Mouse (Mus musculus): ENCODE measurements at regions not wholly inside any gene's neighbourhood (a gene's known extent, or its start where the extent isn't known, plus 50 kb on each side); places are given as distances from the start of the nearest gene placed in this dataset.

DNA sequence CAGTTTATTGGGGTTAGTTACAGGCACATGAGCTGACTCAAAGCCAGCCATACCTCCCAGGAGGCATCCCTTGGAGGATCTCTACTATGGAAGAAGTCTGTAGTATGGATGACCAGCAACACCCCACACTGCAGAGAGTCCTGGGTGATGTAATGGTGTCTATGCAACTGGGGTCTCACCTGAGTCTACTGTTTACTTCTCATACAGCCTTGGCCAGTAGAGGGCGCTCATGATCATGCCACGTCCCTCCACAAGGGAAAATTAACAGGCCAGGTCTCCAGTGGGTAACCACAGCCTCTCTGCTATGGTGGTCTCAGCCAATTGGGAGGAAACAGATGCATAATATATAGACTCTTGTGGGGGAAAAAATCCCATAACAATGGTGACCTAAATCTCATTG lies 111.7 kb downstream of the Cdh26 start:
- peak; percentile 45 for DNase-seq

DNA sequence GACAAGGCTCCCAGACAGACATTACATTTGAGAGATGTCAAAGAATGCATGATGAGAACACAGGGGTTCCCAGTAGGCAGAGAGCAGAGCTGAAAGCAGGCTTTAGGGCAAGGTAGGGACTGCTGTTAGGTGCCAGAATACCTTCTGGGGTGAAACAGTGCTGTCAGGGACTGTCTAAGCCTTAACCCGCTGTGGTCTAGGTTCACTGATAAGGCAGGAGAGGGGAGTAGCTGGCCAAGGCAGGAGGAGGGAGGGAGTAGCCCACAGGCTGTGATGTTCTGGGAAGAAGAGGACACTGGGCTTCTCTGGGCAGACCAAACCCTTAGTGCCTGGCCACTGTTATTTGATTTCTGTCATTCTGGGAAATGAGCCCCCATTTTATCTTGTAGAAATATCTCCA lies 114.1 kb downstream of the Cdh26 start:
- no peak for DNase-seq

DNA sequence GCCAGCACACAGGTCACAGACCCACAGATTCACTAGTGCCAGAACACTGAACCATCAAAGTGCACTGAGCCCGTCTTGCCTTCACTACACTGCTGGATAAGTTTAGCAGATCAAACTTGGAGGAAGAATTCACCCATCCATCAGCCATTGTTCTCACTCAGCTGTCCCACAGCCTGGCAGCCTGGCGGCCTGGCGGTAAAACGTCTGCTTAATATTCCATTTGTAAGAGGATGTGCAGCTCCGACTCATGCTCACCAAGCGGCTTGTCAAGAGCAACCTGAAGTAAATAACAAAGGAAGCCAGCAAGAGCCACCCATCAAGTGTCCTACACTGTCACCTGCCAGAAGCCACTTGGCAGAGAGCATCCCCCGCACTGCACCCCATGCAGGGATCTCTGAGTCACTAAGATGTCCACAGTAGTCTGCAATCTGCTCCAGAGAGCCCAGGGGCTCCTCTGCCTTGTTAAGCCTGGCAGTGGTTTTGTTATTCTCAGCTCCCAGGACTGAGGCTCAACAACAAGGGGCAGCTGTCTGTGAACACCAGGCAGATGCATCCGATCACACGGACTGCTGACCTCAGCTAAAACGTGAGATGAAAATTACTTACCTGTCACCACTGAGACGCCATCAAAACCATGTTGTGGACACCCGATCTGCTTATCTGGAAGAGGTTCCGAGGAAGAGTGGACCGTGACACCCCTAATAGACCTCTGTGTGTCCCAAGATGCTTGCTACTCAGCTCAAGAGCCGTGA lies 115.4 kb downstream of the Cdh26 start:
- no peak for DNase-seq

DNA sequence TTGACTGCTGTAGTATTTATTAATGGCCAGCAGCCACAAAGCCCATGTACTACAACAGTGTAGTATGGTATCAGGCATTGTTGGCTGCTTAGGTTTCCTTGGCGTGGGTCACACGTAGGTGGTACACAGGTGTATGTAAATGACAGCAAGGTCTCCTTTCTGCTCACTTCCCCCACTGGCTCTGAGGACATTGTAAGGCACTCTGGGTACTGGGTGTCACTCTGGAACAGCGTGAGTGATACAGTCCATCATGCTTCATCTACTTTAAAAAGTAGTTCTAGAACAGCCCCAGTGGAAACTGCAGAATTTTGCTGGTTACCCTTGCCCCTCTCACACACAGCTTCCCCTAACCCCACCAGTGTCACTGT lies 116.0 kb downstream of the Cdh26 start:
- no peak for DNase-seq

DNA sequence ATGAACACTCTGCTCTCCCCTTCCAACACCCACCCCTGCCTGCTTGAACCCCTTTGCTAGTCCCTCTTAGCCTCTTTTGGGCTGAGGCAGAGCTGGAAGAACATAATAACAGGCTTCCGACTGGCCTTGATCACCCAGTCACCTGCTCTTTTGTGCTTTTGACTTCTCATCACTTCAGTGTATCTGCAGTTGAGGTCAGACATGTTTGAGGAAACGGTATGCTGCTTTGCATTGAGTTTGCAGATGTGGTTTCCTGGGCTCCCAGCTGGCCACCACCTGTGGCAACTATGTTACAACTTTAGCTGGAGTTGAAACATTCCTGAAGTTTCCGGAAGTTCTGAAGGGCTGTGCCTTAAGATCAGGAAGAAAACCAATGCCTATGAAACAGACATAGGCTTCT lies 116.6 kb downstream of the Cdh26 start:
- no peak for DNase-seq

DNA sequence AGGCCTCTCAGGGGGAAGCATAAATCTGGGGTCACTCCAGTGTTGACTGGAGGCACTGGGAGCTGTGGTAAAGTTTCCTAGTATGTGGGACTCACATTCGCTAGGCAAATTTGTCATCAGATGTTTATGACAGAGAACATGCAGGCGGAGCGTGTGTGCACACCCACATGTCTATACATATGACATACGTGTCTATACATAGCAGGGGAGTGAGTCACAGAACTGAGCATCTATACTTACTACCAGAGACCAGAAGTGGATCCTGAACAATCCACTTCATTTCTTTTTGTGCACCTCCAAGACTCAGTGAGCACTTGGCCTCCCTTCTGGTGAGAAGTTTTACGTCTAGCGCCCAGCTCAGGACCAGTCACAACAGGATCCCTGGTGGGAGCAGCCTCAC lies 118.6 kb downstream of the Cdh26 start:
- no peak for DNase-seq

DNA sequence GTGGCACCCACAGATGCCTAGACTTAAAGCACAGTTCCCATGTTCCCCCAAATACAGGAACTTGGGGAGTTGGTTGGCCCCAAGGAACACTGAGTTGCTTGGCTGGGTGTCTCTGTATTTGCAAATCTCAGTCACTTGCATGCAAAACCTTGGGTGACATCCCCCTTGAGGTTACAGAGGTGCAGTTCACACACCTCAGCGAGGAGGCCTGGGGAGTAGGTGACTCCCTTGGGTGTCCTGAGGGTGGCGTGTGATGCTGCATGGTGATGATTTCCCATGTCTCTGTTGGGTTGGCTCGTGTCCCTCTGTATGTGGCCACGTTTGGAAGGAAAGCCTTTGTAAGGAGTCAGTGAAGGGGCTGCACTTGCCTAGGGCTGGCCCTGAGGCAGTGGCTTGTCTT lies 123.4 kb downstream of the Cdh26 start:
- DNase-seq: no peak

DNA sequence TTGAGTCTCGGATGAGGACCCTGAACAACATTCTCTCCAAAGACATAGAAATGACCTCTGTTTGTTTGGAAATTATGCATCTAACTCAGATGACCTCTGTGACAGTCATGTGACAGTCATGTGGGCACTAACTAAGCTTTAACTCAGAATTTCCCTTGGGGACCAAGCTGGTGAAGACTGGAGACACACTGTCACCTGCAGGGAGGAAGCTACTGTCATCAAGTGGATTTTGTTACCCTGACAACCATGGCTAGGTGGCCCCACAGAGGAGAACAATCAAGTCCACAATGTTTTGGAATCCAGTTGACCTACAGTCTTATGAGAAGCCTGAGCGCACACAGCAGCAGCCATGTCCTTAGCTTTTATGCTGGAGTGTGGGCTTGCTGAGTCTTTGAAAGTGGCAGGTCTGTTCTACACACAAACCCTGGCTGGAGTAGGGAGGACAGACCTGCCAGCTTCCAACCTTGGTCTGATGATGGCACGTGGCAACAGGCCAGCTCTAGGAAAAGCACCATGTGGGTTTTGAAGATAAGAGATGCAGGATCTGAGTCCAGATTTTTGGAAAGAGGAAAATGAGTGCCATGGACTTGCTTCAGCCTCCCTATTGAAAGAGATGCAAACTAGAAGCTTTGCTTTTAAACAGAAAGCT lies 125.5 kb downstream of the Cdh26 start:
- DNase-seq: peak; percentile 12

DNA sequence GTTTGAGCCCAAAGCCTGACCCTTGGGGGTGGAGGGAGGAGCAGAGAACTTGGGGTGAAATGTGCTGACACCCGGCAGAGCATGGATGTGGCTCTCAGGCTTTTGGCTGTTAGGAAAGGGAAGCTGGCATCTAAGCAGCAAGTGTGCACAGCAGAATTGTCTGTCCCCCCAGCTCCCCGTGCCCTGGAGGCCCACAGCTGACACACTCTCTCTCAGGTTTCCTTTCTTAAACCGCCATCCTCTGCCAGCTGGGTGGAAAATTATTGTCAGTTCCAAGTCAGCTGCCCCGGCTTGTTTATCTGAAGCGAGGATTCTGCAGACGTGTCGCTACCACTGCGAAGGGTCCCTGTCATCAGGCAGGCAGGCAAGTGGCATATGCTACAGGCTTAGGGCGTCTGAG lies 127.6 kb downstream of the Cdh26 start:
- peak; percentile 48 for DNase-seq

DNA sequence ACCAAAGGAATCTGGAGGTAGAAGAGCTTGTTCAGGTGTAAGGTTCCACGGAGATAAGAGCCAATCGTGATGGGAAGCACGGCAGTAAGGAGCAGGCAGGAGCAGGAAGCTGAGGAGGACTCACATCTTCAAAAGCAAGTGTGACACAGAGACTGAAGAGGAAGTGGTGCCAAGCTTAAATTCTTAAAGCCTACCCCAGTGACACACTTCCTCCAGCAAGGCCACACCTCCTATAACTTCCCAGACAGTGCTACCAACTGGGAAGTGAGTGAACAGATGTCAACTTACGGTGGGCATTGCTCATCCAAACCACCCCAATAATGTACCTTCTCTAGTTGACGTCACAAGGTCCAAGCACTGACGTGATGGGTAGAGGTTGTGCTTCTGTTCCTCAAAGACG lies 133.0 kb downstream of the Cdh26 start:
- DNase-seq: no peak

DNA sequence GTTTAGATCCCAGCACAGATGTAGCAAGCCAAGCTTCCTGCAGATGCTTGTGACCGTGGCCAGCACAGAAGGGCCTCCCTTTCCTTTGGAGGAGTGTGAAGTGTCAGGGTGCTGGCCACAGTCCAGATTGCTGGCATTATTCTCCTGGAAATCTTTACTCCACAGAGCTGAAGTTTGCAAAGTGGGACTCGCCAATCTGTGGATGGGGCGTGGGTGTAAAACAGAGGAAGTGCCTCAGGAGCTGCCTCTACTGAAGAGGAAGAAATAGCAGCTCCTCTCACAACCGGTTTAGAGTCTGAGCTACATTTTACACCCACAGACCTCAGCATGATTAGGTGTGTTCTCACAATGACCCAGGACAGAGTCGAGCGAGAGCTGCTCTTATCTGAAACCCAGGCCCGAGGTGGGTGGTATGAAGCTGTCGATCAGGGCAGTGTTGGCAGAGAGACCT lies 135.1 kb downstream of the Cdh26 start:
- peak; percentile 37 for DNase-seq

DNA sequence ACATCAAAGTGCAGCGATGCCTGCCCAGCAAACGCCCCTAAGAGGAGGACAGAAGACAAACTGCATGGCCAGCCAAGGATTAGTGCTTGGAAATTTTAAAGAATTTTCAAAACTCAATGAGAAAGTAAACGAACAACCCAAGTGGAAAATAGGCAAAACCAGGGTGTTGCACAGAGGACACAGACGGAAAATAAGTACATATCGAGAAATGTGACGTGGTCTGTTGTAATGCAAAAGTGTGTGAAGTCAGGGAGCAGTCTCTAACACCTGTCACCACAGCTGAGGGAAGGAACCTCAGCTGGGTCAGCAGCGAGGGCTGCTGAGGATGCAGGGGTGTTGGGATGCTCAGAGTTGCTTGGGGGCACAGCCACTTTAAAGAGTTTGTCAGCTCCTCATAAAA lies 137.2 kb downstream of the Cdh26 start:
- DNase-seq: no peak

DNA sequence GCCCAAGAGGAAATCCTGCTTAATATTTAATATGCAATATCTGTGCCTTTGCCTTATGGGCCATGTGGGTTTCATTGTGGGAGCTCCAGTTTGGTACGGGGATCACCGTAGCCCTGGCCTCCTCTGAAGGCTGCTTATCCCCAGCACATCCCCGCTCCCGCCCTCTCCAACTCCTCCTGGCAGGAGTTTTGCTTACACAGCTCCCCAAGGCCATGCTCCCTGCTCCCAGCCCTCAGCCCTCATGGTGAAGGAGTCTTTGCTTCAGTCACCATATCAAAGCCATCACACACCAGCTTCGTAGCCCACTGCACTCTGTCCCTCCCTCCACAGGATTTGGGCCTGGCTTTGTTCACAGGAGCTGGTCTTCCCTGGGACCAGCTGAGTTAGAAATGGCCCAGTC lies 142.0 kb downstream of the Cdh26 start:
- no peak for DNase-seq

DNA sequence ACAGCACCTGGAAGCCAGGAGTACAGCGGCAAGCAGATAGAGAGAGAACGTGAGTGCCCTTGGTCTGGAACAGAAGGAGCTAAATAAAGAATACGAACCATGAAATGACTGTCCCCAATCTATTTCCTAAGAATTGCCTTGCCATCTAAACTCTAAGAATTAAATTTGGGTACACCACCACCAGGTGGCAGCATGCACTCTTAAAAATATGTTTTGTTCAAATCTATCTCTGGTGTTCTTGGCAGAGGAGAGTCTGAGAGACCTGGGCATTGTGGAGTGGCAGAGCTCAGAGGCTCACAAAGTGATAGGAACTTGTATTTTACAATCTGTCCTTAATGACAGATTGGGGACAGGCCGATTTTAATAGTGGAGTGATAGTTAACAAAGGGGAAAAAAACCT lies 144.5 kb downstream of the Cdh26 start:
- DNase-seq: peak; percentile 79

DNA sequence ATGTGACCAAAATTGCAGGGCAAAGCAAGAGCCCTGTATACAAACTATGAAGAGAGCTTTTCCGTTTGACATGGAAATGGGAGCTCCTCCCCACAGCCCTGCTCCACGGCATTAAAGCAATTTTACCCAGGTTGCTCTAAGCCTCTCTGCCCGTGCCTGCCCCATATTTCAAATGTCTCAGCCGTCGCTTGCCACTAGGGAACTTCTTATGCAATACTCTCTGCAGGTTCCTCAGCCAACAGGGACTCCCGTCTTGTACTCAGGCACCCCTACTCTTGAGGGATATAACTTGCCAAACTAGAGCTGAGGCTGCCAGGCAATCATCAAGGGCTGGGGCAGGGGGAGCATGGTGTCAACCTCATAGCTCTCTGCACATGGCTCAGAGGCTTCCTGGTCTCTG lies 145.1 kb downstream of the Cdh26 start:
- DNase-seq: no peak

DNA sequence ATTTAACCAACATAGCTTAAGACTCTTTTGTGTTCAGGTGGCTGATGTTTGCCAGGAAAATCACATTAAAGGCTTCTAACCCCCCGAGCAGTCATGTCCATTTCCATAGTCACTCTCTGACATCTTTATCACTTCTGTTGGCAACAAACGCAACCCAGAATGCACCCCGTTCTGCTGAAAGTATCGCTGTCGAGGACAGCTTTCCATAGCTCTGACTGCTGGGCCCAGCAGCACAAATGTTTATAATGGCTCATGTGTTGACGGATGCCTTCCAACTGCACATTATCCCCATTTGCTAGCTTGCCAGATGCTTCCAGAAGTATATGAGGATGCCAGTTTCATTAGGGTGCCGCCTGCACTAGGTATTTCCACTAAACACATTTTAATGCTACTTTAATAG lies 145.7 kb downstream of the Cdh26 start:
- no peak for DNase-seq

DNA sequence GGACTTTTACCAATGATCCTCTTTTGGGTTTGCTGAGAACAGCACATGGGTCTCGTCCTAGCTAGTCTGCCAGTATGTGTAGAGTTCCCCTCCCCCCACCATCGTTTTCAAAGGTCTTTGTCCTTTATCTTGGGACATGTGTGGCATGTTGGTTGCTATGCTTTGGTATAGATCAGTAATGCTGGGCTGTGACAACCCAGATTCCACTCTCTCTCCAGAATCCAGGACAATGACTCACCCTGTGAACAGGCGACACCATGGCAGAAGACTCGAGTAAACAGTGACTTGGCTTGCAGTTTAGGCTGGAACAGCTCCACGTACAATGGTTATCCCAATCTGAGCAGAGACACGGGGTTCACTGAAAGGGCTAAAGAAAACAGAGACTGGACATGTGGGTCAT lies 149.2 kb downstream of the Cdh26 start:
- DNase-seq: no peak

DNA sequence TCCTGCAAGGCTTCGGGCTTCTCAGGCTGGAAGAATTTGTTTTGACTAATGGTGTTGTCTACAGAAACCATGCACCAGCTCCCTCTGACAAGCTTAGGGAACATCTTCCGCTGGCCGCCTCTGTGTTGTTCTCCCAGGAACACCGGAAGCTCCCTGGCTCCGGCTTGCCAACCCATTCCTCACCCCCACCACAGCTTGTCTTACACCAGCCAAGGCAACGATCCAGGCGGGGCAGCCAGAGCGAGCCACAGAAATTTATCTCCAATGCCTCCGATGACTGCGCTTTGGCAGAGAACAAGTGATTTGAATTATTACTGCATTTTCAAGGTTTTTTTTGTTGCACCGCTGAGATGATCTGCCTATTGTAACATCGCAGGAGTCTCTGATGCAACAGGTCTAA lies 151.0 kb downstream of the Cdh26 start:
- peak; percentile 10 for DNase-seq

DNA sequence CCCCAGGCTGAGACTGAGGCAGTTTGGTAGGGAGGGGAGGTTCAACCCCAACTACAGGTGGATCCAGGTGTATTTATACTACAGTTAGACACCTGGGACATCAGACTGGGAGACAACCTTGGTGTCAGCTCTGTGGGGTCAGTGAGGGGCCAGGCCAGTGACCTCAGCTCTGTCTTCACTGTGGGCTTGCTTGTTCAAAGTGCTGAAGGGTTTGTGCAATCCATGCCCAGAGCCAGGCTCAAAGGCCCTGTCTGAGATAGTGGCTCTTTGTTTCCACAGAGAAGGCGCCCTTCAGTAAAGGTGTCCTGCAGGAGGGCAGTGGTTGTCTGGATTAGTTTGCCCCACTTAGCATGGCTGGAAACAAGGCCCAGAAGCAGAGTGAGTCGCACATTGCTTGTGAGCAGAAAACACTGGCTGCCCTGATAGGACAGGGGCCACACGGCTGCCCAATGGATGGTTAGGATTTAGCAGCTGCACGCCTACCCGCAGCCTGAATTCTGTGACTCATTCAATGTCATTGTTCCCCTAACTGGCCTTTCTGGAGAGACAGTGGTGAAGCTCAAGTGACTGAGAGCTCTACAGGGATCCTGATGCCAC lies 154.7 kb downstream of the Cdh26 start:
- DNase-seq: no peak

DNA sequence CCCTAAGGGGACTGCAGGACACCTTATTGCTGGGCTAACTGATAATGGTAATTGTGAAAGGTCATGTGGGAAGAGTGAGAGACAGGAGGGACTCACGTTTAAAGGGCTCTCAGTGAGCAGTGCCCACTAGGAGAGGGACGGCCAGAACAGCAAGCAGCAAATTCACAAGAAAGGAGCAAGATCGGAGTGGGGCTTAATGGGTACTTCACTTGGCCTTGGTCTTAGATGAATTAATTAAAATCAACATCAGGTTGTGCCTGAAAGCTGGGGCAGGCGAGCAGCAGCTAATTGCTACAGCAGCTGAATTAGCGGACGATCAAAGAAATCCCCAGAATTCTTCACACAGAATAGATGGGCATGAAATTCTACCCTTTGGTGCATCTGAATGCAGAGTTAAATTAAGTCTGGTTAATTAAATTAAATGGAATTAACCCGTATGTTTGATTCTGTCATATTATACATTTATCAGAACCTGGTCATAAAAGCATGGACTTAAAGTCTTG lies 156.9 kb downstream of the Cdh26 start:
- DNase-seq: no peak

DNA sequence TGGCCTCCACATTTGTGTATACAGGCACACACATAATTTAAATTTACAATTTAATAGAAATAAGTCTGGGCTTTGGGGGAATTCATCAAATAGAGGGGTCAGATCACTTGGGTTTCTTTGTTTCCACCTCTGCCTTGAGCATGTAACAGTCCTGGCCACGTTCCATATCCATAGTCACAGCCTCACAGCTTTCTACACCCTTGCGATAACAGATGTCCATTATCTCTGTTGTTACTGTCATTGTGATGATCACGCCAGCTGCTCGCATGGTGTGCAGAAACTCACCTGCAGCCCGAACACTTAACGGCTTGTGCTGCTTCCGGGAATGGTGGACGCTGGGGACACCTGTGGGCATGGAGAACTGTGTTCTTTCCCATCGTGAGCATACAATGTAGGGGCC lies 163.4 kb downstream of the Cdh26 start:
- DNase-seq: no peak

DNA sequence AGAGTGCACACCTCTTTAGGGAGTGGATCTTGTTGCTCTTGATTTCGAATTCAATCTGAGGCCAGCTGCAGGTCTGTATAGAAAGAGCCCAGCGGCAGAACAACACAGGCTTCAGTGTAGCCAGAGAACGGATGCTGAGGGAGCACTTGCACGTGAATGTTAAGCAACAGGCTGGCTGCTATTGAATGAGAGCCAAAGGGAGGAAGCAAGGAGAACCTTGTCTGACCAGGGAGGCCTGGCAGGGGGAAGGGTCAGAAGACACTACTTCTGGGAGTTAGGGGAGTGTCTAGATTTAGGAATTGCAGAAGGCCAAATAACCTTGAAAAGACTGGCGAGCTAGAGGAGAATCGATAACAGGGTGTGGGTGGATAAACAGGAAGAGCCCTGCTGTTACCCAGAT lies 163.8 kb downstream of the Cdh26 start:
- DNase-seq: no peak

DNA sequence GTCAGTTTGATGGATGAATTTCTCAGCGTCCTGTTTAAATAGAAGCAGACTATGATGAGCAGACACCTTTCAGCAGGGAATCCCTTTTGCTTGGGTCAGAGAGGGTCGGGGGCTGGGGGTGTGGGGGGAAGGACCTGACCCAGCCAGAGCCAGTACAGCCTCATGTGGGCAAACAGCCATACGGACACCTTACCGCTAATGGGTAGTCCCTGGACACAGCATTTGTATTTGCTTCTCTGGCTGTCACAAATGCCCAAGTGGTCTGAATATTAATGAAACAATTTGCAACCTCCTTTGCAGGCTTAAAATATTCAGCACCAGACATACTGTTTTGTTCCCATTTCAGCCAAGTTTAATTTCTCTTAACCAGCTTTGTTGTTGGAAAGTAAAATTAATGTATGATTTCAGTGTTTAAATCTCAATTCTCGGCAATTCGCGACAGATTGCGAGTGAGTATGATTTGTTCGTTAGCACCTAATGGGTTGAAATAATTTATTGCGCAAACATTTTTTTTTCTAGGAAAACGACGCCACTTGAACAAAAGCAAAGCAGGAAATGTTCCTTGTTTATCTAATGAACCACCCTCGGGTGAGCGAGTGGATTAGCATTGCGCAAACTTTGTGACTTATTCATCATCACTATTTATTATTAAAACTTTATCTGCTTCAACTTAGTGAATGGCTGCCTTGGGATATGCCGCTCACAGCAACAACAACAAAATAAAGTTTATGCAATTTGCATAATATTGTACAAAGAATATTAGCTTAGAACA lies 166.2 kb downstream of the Cdh26 start:
- DNase-seq: no peak
